Comparison of ENCODE assay signal across 27 mouse cellular contexts in genomic region chr10:53881310-53881709, GRCm38 (mm10).
A peak's percentile ranks its signal among the peaks of the same experiment; 100 is the strongest.
DNase-seq lines count a peak whose midpoint lies in the region; ATAC-seq and TF ChIP-seq lines count a peak whose summit lies in the region.
"Had no signal": no experiment of that assay in that cellular context is flagged by ENCODE, and none has a peak within 500 bp of the region (broad histone marks: within the 10 kb centered on the region; RNA-seq: fewer than 3 reads in every experiment).

No protein-coding gene starts in this region.

- no peak overlapping the region for H3K4me3 ChIP-seq in bone marrow macrophage, adult 2 months (ENCODE audit: insufficient read depth, low read length)
- H3K4me3 ChIP-seq: embryonic facial prominence, embryonic 12.5 days; embryonic facial prominence, embryonic 15.5 days; gastrocnemius, adult 2 months; heart, embryonic 10.5 days; heart, embryonic 13.5 days had no signal

- H3K27ac ChIP-seq in bone marrow macrophage, adult 2 months (ENCODE audit: insufficient read depth, low read depth, low read length): peak overlapping the region; percentile 70
- H3K27ac ChIP-seq: embryonic facial prominence, embryonic 12.5 days; embryonic facial prominence, embryonic 15.5 days; gastrocnemius, adult 2 months; heart, embryonic 10.5 days; heart, embryonic 13.5 days; hindbrain, embryonic 14.5 days; hindbrain, postnatal 0 days had no signal

- peaks cover 9% of the 10 kb centered on the region for H3K4me1 ChIP-seq in bone marrow macrophage, adult 2 months (ENCODE audit: control insufficient read depth, insufficient read depth, low read length)
- H3K4me1 ChIP-seq: embryonic facial prominence, embryonic 12.5 days; embryonic facial prominence, embryonic 15.5 days; heart, embryonic 13.5 days had no signal

- ATAC-seq in granulocyte monocyte progenitor cell, adult 5-6 weeks (replicated peaks; ENCODE audit: poor library complexity, severe bottlenecking): peak; percentile 78
- peak; percentile 68 for ATAC-seq in megakaryocyte progenitor cell, adult 5-6 weeks (replicated peaks; ENCODE audit: poor library complexity)
- ATAC-seq in cerebellum, adult (ENCODE audit: insufficient number of reproducible peaks, low FRiP score, low TSS enrichment): no peak
- ATAC-seq: forebrain, embryonic 14.5 days; forebrain, postnatal 0 days; hindbrain, postnatal 0 days; inflammation-experienced regulatory T-cells, adult 6 months; Patski had no signal

- DNase-seq in layer of hippocampus, adult 11-12 months (ENCODE audit: low spot score): no peak
- DNase-seq in embryo, embryonic 10.5 days (ENCODE audit: low spot score): no peak
- DNase-seq: adrenal gland, postnatal 10 days; adrenal gland, postnatal 36 days; cerebellum, adult 11-12 months; cerebellum, adult 8-10 months; cerebellum, postnatal 10 days; cerebellum, postnatal 36 days; forebrain, postnatal 0 days; gastrocnemius, adult 2 months; gastrocnemius, postnatal 14 days; heart, adult 18-20 months; heart, postnatal 14 days; heart, postnatal 4 days had no signal

- no peak for TF ChIP-seq CTCF in bone marrow macrophage, adult 2 months (IDR thresholded peaks at IDR 0.05; ENCODE audit: low read depth, low read length)

- no peak for TF ChIP-seq POLR2A in bone marrow macrophage, adult 2 months (IDR thresholded peaks at IDR 0.05; ENCODE audit: borderline replicate concordance, low read depth, low read length)
